Mouse (Mus musculus) embryonic stem cell, embryonic (primary cell): ENCODE data around the gene Sema4d.

Experiments
- CTCF ChIA-PET, 4 experiments: fragments of 300-600 bp in 2 of 4; fragments of 350-600 bp in 2 of 4; sonication (Branson Sonifier 250); formaldehyde crosslinking; loops; one replicate each; lab custom pipeline; 2022; ENCODE audit warnings: inconsistent platforms in 2 of 4; lab: Charles Lee
- POLR2A ChIA-PET, 4 experiments: fragments of 300-600 bp in 2 of 4; fragments of 350-600 bp in 2 of 4; sonication (Branson Sonifier 250); formaldehyde crosslinking; loops; one replicate each; lab custom pipeline; 2022; ENCODE audit warnings: antibody characterized with exemption in 4 of 4, inconsistent platforms in 1 of 4; lab: Charles Lee

Gene Sema4d

DNA sequence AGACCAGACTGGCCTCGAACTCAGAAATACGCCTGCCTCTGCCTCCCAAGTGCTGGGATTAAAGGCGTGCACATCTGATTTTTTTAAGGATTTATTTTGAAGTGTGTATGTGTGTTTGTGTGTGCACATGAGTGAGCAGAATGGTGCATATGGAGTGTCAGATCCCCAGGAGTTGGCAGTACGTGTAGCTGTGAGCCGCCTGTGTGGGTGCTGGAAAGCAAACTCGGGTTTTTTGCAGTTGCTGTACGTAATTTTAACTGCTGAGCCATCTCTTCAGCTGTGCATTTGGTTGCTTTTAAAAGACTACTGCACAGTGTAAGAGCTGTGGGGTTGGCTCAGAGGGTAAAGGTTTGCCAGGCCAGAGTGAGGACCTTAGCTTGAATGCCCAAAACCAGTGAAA, 134.0 kb downstream of the Sema4d start:
- CTCF ChIA-PET = no interaction called here
- POLR2A ChIA-PET = interaction anchor here (0.6 to 3.2 kb wide), 6 partner anchors 8 to 19 kb away, joined by 3 to 26 read pairs (median 3); partner anchors contain the start of gene Secisbp2 (in 2 of the 4)

DNA sequence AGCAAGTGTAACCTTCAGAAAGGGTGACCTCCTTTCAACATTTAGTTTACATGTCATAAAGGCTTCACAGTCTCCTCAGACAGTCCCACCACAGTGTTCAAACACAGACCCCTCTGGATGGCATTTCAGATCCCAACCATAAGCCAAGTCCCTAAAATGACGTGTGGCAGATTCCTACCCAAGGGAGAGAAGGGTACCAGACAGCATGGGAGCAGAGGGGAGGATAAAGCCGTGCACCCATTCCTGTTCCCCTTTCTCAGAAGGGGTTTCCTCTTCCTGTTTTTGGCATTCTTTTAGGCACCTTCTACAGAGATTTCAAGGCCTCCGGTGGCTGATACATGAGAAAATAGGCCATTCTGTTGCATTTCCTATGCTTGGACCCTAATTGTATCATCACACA, 135.5 kb downstream of the Sema4d start:
- POLR2A ChIA-PET = interaction anchor here in 1 of 4 experiments (0.7 to 3.2 kb wide), 2 partner anchors 10 kb away, joined by 3 to 16 read pairs; no protein-coding TSS in a partner anchor
- CTCF ChIA-PET = no interaction called here

- CTCF ChIA-PET = no interaction called here
Measured at GRCm38 (mm10) chr13:51656516-51657235, 136.9 kb downstream of the Sema4d start.

DNA sequence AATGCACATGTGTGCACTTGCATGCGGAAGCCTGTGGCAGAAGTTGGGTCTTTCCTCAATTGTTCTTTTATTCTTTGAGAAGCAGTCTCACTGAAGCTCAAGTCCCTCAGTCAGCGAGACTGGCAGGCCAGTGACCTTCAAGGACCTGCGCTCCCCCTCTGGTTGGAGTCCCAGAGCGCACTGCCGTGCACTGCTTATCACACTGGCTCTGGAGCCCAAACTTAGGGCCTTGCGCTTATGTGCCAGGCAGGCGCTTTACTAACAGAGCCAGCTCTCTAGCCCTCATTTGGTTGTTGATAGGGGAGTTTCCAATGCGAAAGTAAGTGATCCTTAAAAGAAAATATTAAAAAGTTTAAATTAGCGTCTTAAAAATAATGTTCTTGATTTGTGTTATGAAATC, 139.6 kb downstream of the Sema4d start:
- ChIA-PET CTCF (interaction anchor here in 1 of 4 experiments (0.6 kb wide), 1 partner anchor 195 kb away, joined by 5 read pairs; no protein-coding TSS in a partner anchor), POLR2A (interaction anchor here in 3 of 4 experiments (0.5 to 2.0 kb wide), 7 partner anchors 8 to 1723 kb away, joined by 3 to 6 read pairs (median 3); partner anchors contain the start of gene Sptlc1 (in 1 of the 3))

More at GRCm38 (mm10) chr13:51656516-51657235, 136.9 kb downstream of the Sema4d start:
- POLR2A ChIA-PET = interaction anchor here in 3 of 4 experiments (0.8 to 3.2 kb wide), 5 partner anchors 11 to 155 kb away, joined by 3 to 16 read pairs (median 4); partner anchors contain the start of gene Cks2 (in 1 of the 3)

DNA sequence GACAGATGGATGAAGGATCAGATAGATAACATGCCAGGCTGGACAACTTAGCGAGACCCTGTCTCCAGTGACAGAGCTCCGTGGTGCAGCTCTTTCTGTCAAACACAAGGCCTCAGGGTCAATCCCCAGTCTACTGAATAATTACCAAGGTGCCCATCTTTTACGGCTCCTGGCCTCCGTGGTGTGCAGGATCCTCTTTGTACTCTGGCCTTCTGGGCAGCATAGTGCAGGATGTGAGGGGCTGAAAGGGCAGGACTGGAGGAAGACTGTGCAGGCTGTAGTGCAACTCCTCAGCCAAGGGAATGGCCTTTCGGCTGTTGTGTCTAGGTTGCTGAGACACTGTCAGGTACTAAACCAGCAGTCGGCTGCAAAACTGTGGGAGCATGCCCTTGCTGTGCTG, 140.4 kb downstream of the Sema4d start:
- POLR2A ChIA-PET = interaction anchor here in 2 of 4 experiments (1.1 to 2.0 kb wide), 6 partner anchors 11 to 145 kb away, joined by 3 to 6 read pairs (median 3); no protein-coding TSS in a partner anchor
- CTCF ChIA-PET = interaction anchor here in 1 of 4 experiments (0.5 kb wide), 1 partner anchor 523 kb away, joined by 4 read pairs; no protein-coding TSS in a partner anchor

DNA sequence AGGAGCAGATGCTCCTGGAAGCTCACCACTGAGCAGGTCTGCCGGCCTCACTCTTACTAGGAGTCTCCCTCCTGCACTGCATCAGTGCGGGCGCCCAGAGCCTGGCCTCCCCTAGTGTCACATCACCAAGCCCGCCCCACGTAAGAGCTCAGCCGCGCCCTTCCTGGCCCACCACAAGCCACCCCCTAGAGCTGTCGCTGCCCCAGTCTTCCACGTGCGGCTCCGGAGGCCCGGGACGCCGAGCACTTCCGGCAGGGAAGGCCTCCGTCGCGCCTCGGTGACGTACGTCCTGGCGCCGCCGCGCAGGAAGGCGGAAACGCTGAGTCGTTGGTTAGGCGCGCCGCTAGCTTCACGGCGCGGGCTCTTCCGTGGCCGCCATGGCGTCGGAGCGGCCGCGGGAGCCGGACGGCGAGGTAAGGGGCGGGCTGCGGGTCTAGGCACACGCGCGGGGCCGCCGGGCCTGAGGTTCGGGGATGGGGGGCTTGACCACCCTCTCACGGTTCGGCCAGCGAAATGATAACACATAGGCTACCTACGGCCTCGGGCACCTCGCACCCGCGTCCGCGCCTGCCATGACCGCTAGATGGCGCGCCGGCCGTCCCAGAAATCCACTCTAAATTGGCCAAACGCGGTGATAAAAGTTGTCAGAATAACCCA, 142.0 kb downstream of the Sema4d start, which contains the start of gene Secisbp2:
Gene Secisbp2, plus strand, starts transcription at position 290 of the 657 bp plus-strand sequence.
- CTCF ChIA-PET = interaction anchor here (0.6 to 1.6 kb wide), 17 partner anchors 9 to 602 kb away, joined by 3 to 10 read pairs (median 4); no protein-coding TSS in a partner anchor
- POLR2A ChIA-PET = interaction anchor here (0.5 to 3.1 kb wide), 60 partner anchors 8 to 580 kb away, joined by 3 to 30 read pairs (median 4); partner anchors contain the start of genes Gadd45g (in 1 of the 4), Nxnl2 (in 1 of the 4) and Sema4d (in 1 of the 4)

- ChIA-PET CTCF (no interaction called here), POLR2A (interaction anchor here in 3 of 4 experiments (0.6 to 3.3 kb wide), 19 partner anchors 8 to 540 kb away, joined by 3 to 26 read pairs (median 4); partner anchors contain the start of gene Sema4d (in 1 of the 3))
Measured at GRCm38 (mm10) chr13:51649740-51650139, 143.8 kb downstream of the Sema4d start.

DNA sequence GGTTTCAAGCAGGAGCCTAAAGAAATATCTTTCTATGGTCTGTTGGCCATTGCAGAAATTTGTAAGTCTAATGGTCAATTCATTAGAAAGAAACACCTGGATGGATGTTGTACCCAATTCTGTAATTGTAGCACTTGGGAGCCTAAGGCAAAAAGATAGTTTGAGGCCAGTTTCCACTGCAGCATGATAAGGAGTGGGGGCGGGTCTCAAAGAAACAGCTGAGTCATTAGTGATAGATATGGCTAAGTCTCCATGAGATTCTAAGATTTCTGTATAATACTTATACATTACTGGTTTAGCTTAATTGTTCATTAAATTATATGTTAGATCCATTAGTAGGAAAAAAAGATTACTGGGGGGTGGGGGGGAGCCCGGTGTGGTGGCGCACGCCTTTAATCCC, 145.3 kb downstream of the Sema4d start:
- ChIA-PET CTCF (interaction anchor here in 1 of 4 experiments (0.5 kb wide), 1 partner anchor 29 kb away, joined by 3 read pairs; no protein-coding TSS in a partner anchor), POLR2A (interaction anchor here (0.6 to 3.3 kb wide), 16 partner anchors 9 to 315 kb away, joined by 3 to 16 read pairs (median 3); no protein-coding TSS in a partner anchor)

- CTCF ChIA-PET = no interaction called here
Measured at GRCm38 (mm10) chr13:51647770-51648169, 145.8 kb downstream of the Sema4d start.

GRCm38 (mm10) chr13:51646362-51647027, 147.1 kb downstream of the Sema4d start:
- POLR2A ChIA-PET = interaction anchor here in 2 of 4 experiments (0.7 to 3.3 kb wide), 8 partner anchors 13 to 1001 kb away, joined by 3 to 16 read pairs (median 4); no protein-coding TSS in a partner anchor

More at GRCm38 (mm10) chr13:51647770-51648169, 145.8 kb downstream of the Sema4d start:
- POLR2A ChIA-PET = interaction anchor here (0.6 to 3.3 kb wide), 14 partner anchors 10 to 437 kb away, joined by 3 to 16 read pairs (median 3); no protein-coding TSS in a partner anchor

DNA sequence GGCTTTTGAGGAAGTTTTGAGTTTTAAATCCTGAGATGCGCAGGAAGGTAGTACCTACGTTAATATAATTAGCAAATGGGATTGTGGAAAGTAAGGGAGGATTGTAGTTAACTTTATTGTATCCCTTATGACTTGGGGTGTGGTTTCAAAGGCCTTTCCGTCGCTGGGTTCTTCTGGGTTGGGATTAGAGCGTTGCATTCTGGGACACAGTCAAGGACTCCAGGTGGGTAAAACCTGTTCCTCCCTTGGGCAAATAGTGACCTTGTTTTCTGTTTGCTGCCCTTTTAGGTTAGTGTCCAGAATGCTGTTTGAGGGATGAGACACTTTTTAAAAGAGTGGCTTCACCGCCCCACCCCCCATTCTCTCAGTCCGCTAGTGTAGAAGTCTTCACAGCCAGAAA, 147.7 kb downstream of the Sema4d start:
- ChIA-PET CTCF (no interaction called here), POLR2A (interaction anchor here in 2 of 4 experiments (1.5 to 5.5 kb wide), 5 partner anchors 14 to 108 kb away, joined by 3 to 47 read pairs (median 5); no protein-coding TSS in a partner anchor)

More at GRCm38 (mm10) chr13:51646362-51647027, 147.1 kb downstream of the Sema4d start:
- CTCF ChIA-PET = no interaction called here

DNA sequence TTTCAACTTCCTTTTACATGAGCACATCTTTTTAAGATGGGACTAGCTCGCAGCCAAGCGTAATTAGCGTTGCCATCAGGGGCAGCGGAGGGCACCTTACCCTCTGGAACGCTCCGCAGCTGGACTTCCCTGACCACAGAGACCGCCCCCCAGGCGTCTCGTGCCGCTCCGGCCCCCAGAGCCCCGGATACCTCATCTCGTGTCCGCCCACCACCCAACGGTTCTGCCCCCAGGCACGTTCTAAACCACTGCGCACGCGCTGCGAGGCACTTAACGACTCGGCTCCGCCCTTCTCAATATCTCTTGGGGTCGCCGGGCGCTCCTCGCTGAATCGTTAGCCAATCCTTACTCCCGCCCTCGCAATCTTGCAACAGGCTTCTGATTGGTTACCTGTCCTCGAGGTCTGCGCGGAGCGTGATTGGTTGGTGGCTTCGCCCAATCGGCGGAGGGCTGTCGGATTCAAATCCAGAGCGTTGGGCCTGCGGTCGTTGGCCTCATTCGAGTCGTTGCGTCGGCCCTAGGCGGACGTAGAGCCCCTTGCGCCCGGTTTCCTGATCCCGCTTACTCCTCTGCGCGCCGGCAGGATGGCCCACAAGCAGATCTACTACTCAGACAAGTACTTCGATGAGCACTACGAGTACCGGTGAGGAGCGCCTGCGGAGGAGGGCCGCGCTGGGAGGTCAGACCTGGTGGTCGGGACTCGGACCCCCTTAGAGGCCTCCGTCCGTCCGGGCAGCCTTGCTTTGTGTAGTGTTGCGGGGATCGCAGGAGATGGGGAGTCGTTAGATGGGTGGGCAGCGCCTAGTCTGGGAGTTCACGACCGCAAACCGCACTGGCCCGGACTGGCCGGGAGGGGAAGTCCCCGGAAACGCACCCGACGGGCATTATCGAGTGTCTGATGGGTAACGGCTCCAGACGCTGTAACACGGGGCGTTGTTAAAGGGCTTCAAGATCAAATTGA, 148.4 kb downstream of the Sema4d start, which contains the start of gene Cks2:
Gene Cks2, plus strand, starts transcription at position 404 of the 961 bp plus-strand sequence.
- POLR2A ChIA-PET = interaction anchor here (0.6 to 5.5 kb wide), 16 partner anchors 11 to 542 kb away, joined by 3 to 47 read pairs (median 4); no protein-coding TSS in a partner anchor

DNA sequence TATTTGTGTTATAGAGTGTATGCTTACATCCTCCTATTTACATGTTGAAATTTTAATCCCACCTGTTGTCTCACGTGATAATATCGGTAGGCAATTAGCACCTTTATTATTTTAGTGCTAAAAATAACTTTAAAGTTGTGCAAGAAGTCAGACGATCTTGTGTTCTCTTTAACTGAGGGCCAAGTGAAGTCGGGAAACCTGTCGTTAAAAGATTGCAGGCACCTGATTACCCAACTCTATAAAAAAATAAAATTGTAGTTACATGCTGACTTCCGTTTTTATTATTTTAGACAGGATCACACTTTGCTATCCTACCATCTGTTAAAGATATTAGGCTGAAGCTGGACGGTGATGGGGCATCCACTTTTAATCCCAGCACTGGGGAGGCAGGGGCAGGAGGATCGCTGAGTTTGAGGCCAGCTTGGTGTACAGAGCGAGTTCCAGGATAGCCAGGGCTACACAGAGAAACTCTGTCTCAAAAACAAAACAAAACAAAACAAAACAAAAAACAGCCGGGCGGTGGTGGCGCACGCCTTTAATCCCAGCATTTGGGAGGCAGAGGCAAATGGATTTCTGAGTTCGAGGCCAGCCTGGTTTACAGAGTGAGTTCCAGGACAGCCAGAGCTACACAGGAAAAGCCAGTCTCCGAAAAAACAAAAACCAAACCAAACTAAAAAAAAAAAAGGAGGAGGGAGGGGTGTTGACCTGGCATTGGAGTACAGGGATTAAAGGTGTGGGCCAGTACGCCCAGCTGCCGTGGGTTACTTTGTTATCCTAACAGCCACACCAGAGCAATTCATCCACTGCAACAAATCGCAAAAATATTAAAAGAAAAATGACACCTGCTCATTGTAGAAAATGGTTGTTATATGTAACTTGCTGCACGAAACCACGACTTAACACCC, 149.4 kb downstream of the Sema4d start:
- ChIA-PET CTCF (interaction anchor here in 1 of 4 experiments (0.6 to 1.3 kb wide), 2 partner anchors 26 to 207 kb away, joined by 3 read pairs; no protein-coding TSS in a partner anchor), POLR2A (interaction anchor here (0.6 to 5.5 kb wide), 16 partner anchors 11 to 594 kb away, joined by 3 to 47 read pairs (median 4); no protein-coding TSS in a partner anchor)

More for the DNA sequence above, 148.4 kb downstream of the Sema4d start, which contains the start of gene Cks2:
- CTCF ChIA-PET = interaction anchor here in 2 of 4 experiments (0.5 to 1.3 kb wide), 3 partner anchors 27 to 494 kb away, joined by 3 read pairs; no protein-coding TSS in a partner anchor

GRCm38 (mm10) chr13:51642171-51642778, 151.3 kb downstream of the Sema4d start:
- POLR2A ChIA-PET = interaction anchor here (0.6 to 5.5 kb wide), 14 partner anchors 9 to 1554 kb away, joined by 3 to 47 read pairs (median 6); partner anchors contain the start of gene Secisbp2 (in 4 of the 4)
- CTCF ChIA-PET = interaction anchor here in 3 of 4 experiments (0.5 to 1.1 kb wide), 6 partner anchors 9 to 221 kb away, joined by 3 to 6 read pairs (median 4); partner anchors contain the start of gene Secisbp2 (in 1 of the 3)
